Mouse (Mus musculus): ENCODE data around the gene Slc16a11.
A peak's percentile ranks its signal among the peaks of the same experiment; 100 is the strongest.

Slc16a11 gene

DNA sequence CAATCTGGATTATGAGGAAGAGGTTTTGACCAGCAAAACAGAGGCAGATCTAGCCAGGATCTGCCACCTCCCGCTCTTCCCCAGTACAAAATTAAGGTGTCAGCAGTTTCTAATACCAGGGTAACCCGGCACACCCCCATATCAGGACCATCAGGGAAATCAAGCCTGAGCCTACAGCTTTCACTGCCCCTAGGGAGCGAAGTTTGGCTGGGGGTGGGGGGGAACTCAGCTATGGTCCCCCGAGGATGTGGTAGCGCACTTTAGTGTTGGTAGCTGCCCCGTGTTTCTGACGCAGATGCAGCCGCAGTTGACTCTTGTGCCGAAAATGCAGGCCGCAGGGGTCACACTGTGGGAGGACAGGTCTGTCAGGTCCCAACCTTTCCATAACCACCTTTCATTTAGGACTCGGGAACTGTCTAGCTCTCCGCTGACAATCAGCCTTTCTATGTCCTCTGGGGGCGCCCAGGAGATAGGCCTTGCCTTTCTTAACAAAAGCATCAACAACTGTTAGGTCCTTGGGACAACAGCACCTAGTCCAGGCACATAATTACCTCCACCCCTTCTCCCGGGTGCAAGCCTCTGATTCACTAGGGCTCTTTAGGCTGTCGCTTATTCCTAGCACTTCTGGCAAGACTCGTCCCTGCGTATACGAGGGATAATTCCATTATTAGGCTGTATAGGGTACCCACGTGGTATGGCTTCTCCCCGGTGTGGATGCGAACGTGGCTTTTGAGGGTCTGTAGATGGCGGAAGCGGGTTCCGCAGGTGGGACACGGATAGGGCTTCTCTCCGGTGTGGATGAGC, 13.4 kb downstream of the Slc16a11 start:
- no peak for DNase-seq (ENCODE audit: low read depth, low spot score)

DNA sequence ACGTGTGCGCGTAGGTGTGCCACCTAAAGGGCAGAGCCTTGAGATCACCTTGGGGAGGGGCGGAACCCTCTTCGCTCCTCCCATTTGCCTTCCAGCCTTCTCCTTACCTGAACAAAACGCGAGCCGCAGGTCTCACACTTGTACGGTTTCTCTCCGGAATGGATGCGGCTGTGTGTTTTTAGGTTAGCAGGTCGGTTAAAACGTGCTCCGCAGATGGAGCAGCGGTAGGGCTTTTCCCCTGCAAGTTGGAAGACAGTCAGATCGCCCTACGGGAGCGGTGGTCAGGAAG, 14.0 kb downstream of the Slc16a11 start:
- no peak for DNase-seq (ENCODE audit: low read depth, low spot score)

DNA sequence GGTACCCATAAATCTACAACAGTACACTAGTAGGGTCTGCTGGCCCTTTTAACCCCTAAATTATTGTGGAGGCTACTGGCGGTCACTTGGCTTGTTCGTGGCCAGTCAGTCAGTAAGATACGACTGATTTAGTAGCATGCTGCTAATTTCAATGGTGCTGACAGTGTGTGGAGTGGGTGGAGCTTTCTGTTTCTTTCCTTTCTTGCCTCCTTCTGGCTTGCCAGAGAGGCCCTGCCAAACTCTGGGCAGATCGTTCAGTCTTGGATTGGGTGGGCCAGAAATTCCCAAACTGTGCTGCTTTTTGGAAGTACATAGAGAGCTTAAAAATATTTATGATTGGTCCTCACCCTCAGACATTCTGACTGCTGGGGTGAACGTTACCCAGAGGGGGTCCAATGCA, 14.6 kb downstream of the Slc16a11 start:
- no peak for DNase-seq (ENCODE audit: low read depth, low spot score)

DNA sequence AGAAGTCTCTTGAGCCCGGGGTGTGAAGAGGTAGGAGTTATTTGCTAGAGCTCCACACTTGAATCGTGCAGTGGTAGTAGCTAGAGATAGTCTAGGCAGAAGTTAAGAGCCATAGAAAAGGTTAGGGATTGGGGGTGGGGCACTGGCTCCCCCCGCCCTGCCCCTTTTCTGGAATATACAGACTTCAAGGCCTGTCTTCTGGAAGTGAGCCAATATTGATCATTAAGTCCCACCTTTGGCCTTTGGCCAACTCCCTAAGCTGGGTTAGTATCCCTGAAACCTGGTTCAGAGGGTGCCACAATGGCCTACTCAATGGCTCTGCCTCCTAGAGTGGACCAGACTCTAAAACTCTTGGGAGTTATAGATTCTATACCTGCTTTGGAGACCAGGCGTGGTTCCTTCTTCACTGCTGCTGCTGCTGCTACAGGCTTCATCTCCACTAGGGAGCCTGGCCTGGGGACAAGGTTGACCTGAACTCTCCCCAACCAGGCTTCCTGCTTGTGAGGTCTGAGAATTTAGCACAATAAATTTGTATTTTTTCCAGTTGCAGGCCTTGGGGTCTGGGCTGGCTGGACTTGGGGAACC, 15.2 kb downstream of the Slc16a11 start:
- no peak for DNase-seq (ENCODE audit: low read depth, low spot score)

DNA sequence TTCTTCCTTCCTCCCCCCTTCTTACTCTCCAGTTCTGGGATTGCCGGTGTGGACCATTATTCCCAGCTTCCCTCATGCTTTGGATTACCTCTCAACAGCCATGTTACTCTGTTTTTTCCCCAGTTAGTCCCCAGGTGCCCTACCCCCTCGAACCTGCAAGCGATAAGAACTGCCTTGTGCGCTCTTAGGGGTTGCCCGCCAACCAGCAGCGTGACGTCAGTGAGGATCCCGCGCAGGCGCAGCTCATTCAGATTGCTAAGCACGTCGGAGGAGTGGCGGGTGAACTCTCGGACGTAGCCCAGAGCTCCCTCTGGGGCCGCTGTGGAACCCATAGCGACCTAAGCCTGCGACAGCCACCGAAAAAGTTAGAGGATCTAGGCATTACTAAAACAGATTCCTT, 16.3 kb downstream of the Slc16a11 start:
- no peak for DNase-seq (ENCODE audit: low read depth, low spot score)

DNA sequence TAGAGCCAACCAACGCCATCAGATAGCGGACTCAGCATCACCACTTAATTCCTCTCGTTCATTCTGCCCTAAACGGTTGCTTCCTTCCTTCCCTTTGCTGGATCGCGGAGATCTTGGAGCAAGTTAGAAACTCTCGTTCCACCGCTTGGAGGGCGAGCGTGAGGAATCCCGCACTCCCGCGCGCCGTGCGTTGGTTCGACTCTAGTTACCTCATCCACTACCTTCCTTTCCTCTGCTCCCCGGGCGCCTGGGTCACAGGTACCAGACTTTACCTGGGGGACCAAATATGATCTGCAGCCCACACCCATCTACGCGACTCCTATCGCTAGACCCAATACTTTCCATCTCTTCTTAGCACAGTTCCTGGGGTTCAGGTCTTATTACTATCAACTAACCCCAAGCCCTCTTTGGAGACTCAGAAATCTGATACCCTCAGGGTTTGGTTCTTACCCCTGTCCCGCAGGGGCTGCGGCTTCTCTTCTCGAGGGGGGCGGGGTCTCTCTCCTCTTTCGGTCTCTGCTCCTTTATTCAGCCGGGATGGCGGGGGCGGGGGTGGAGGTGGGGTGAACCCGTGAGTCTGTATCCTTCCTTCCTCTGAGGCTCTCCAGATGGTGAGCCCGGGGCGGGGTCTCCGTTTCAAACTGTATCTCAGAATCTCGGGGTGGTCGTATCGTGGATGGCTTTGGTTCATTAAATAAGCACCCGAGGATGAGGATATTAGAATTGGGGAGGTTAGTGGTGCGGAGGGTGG, 16.9 kb downstream of the Slc16a11 start, which contains the start of gene Bcl6b:
Bcl6b (minus strand) TSS at position 539 of the 751 bp plus-strand sequence.
- no peak for DNase-seq (ENCODE audit: low read depth, low spot score)

DNA sequence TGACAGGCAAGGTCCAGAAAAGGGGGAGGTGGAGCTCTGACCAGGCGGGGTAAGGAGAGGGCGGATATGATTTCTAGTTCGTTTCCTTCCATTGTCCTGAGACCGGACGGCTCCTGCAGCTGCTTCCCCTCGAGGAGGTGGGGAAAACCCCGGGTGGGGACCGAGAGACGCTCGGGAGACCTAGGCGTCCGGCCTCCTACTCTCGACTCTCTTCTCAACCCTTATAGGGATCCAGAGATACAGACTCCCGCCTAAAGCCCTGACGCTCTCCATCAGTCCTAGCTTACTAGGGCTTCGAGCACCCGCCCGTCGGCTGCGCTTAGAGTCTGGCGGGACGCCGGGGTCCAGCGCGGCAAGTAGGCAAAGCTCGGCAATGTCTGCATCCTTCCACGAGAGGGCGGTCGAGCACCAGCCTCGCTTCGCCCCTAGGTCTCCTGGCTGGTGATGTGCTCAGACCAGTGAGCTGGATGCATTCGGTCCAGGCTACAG, 17.7 kb downstream of the Slc16a11 start:
- DNase-seq (ENCODE audit: low read depth, low spot score), result no peak

DNA sequence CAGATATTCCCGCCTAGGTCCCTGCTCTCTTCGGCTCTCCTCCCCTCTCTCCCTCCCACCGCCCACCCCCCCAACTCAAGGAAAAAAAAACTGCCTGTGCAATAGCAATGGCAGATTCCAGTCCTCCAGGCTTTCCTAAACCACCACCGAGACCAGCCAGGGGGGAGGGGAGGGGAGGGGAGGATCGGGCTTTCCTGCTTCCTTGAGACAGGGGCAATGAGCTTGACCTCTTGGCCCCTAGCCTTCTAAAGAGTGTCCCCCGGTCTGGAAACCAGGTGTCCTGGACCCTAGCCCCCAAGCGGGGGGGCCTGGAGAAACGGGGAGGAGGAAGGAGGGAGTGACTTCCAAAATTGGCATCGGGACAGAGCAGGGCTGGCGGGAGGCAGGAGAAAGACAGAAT, 20.0 kb downstream of the Slc16a11 start:
- no peak for DNase-seq (ENCODE audit: low read depth, low spot score)

DNA sequence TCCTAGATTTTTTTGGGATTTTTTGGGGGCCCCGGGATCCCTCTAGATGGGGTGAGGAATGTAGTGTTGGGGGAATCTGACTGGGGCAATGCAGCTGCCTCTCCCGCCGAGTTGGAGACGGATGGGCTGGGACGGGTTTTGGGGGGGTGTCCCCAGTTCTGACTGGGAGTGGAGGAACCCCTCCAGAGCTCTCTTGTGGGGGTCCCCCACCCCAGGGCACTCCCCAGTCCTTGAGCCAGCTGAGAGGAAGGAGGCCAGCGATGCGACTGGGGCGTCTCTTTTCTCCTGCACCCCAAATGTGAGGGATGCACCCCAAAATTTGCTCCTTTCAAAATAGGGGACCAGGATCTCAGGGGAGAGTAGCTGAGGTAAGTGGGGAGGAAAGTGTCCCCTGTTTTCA, 20.5 kb downstream of the Slc16a11 start:
- DNase-seq (ENCODE audit: low read depth, low spot score), result no peak

DNA sequence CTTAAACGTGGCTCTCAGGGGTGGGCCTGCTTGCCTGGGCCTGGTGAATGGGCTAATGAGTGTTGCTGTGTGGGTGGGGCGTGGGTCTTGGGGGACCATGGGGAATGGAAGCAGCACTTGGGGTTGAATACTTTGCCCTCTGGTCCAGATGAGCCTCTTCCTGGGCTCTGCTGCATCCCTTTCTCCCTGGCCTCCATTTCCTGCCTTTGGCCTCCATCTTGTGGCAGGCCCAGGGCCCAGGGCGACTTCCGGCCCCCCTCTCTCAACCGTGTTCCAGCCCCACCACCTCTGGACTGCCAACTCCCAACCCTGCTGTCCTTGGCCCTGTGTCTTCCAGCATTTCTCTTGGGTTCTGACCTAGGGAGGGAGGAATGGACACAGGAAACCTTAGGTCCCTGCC, 21.5 kb downstream of the Slc16a11 start:
- no peak for DNase-seq (ENCODE audit: low read depth, low spot score)

DNA sequence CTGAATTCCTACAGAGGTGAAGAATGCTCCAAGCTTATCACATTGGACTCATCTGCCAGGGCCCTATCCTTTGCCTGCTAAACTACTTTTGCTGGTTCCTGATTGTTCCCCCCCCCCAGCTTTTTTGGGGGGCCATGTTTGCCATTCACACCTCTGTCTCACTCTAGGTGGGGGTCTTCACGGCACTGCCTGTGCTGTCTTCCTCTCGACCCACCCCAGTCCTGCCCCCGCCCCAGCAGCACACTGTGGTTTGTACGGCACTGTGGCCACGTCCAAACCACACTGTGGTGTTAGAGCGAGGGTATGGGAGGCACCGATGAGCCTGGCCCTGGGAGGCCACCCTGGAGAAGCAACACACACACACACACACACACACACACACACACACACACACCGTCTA, 21.9 kb downstream of the Slc16a11 start:
- no peak for DNase-seq (ENCODE audit: low read depth, low spot score)

DNA sequence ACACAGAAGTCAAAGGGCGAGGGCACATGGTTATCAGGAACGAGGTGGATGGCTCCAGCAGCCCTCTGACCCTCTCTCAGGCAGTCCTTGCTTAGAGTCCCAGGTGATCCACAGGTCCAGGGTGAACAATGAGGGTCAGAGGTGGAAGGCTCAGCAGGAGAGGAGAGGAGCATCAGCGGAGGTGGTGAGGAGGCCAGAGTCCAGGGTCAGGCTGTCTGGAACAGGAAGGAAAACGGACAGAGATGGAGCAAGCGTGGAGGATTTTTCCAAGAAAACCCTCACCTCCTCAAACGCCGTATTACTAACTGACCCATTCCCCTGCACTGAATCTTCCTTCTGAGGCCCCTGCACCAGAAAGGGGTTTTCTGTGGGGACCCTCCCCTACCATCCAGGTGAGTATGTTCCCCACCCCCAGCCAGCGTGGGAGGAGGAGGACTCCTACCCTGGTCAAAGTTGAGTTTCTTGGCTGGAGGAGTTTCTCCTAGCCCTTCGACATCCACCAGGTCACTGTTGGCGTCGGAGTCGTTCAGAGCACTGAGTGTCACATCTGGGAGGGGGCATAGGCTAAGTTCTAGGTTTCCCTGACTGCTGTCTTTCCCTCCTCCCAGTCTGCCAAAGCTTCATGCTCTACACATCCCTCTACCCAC, 22.8 kb downstream of the Slc16a11 start:
- no peak for DNase-seq (ENCODE audit: low read depth, low spot score)

DNA sequence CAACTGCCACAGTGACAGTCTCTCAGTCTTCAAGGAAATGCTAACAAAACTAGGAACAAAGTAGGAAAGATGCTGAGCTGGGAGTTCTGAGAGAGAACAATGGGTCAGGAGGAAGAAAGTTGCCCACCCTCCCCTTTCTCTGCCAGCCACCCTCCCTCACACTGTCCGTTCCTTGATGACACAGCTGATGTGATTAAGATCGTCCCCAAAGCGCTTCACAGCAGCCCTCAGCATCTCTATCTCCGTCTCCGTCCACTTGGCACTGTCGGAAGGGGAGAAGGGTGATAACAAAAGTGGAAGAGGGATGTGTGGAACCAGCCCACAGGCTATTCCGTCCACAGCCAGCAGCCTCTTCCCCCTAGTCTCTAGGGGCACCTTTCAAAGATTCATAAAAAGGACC, 24.2 kb downstream of the Slc16a11 start:
- no peak for DNase-seq (ENCODE audit: low read depth, low spot score)

DNA sequence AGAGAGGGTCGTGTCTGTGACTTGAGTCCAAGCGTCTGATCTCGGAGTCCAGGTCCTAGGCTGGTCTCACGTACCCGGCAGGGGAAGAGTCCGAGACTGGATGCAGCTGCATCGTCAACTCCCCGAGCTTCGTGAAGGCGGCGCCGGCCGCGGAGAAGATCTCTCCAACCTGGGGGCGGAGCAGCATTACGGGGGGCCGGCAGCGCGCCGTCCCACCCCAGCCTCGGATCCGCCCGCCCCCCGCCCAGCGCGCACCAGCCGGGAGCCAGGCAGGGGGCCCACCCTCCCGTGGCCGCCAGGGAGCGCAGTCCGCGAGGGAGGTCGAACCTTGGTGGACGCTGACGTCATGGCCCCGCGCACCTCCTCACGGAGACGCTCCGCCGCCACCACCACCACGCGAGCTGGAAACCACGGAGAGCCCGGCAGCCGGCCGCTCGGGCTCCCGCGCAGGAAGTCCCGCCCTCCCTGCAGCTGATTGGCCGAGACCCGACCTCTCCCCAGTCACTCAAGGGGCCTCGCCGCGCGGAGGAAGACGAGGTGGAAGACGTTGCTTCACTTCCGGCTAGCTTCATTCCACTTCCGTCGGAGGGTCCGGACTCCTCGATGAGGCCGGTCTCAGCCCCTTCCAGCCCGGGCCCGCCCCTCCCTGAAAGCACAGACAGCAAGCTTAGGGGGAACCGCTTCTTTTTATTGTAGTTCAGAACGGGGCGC, 25.1 kb downstream of the Slc16a11 start, which contains the start of gene 0610010K14Rik:
0610010K14Rik (minus strand) TSS at position 458 of the 711 bp plus-strand sequence.
- peak; percentile 95 for DNase-seq (ENCODE audit: low read depth, low spot score)

DNA sequence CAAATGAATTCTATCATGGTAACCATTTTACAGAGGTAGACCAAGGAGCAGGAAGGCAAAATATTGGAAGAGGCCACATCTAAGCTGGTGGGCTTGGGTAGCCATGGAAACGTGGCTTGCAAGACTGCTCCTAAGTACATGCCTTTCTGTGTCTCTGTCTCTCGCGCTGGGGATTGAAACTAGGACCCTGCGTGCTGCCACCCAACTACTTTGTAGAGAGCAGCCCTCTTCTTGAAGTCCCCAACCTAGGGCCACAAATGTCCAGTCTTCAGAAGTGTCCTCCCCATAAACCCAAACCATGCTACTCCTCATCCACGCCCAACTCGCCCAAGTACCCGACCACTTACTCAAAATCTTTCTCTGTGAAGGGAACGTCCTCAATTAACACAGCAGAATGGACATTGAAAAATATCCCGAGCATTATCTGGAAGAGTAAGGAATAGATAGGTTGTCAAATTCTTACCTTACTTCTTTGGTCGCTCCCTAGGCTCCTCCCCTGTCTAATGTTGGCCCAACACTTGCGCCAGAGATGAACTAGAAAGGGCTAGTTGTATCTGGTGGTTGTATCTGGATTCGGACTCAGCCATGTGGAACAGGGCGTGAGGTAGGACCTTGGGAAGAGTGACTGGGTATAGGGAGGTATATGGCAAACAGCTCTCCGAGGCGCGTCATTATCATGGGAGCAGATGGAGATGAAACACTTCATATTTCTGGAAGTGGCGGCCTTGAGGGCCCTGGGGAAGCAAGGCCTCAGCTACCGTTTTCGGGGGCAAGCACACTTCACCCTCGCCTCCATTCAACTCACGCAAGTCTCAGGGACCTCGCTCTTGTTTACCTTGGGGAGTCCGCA, 26.3 kb downstream of the Slc16a11 start:
- DNase-seq (ENCODE audit: low read depth, low spot score), result no peak

DNA sequence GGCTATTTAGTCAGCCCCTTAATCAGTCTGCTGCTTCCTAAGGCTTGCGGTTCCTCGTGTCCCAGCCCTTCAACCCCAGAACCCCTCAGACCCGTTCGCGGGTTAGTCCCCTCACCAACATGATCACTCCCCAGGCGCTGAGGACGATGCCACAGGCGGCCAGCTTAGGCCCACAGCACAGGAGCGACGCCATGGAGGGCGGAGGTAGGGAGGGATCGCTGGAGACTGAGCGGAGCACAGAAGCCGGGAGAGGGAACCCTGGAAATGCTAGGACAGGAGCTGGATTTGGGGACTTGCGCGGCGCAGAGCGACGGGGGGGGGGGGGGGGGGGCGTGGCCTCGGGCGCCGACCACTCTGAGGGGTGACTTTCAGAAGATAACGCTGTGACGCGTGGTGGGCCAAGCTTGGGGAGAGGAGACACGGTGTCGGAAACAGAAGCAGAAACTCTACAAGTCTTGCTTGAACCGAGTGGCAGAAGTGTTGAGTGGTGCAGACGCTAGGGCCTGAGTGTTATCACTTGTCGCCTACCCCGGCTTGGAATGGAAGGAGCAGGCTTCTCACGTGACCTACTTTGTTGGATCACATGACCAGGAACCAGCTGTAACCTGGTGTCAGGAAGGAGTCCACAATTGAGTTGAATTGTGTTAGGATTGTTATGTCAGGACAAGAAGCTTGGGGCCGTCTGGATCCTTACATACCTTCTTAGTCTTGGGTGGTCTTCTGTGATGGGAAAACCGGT, 27.2 kb downstream of the Slc16a11 start, which contains the start of the genes Gm21988 and Rnasek:
Gm21988 (minus strand) TSS at position 290 of the 739 bp plus-strand sequence.
Rnasek (minus strand) TSS at position 302 of the 739 bp plus-strand sequence.
- DNase-seq (ENCODE audit: low read depth, low spot score), result peak; percentile 88

DNA sequence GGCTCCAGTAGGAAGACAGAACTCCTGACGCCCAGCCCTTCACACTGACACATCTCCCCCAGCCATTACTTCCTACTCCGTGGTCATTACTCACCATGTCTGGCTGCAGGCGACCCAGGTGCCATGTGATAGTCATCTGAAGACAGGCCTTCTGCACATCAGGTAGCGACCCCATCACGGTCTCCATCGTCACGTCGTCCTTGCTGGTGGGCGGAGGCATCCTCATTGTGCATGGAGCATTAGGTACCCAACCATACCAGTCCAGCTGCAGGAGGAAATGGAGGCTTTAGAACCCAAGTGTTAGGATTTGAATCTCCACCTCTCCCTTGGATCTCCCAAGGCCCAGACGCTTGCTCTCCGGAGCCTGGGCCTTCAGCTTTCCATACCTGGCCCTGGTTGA, 30.0 kb downstream of the Slc16a11 start:
- DNase-seq (ENCODE audit: low read depth, low spot score), result no peak

DNA sequence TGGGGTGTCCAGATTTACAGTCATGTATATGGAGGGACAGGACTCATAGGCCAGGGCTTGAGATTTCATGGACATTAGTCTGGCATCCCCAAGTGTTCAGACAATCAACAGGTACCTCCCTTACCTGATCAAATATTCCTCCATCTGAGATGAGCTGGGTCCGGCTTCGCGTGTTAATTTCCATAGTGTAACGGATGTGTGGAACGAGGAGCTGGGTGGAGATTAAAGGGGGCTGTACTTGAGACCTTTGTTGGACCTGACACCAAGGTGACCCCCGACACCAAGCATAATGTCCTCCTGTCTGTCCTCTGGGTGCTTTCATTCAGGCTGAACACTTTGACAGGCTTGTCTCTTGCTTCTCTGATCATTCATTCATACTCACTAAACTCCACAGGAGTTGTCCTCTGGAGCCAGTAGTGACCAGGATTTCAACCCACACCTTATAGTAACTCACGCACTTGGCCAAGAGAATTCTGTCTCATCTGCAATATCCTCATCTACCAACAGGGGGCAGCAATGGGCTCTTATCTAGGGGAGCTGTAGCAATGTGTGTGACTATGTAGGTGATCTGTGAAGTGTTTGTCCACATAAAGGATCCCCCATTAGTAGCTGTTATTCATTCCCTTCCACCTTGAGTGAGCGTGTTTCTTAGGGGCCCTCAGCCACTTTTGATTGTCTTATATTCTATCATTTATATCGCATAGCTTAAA, 34.7 kb downstream of the Slc16a11 start:
- no peak for DNase-seq (ENCODE audit: low read depth, low spot score)

DNA sequence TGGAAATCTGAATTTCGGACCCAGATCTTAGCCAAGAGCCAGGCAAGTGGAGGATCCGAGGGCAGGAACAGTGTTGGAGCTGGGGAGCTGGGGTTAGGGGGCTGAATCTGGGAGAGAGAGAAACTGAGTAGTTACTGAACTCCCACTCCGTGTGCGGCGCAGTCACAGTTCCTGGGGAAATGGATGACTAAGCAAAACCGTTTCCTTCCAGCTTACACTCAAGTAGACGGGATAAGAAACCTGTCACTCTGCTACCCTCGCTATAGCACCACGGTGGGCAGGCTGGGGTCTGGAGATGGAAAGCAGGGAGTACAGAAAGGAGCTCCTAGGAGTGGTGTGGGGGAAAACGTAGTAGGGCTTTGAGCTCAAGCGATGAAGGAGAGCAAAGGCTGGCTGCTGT, 37.6 kb downstream of the Slc16a11 start:
- DNase-seq (ENCODE audit: low read depth, low spot score), result no peak
